Mouse (Mus musculus) leukemia stem cell, adult 10-12 weeks (primary cell): ENCODE data around the gene Sms. TPM values are rescaled to one million over a fixed set of nuclear protein-coding genes. Genes with fewer than 3 reads are reported as not detected.

Experiments
- polyA plus RNA-seq: library from polyadenylated mRNA; stranded (reverse); fragments of >175 nt; gene quantifications from 2 replicates; pipeline ENCODE4 v1.2.3, GENCODE M21; 2012; ENCODE audit warnings: low replicate concordance

The Sms gene
- polyA plus RNA-seq: 20.1 and 26.4 TPM in 2 replicates

DNA sequence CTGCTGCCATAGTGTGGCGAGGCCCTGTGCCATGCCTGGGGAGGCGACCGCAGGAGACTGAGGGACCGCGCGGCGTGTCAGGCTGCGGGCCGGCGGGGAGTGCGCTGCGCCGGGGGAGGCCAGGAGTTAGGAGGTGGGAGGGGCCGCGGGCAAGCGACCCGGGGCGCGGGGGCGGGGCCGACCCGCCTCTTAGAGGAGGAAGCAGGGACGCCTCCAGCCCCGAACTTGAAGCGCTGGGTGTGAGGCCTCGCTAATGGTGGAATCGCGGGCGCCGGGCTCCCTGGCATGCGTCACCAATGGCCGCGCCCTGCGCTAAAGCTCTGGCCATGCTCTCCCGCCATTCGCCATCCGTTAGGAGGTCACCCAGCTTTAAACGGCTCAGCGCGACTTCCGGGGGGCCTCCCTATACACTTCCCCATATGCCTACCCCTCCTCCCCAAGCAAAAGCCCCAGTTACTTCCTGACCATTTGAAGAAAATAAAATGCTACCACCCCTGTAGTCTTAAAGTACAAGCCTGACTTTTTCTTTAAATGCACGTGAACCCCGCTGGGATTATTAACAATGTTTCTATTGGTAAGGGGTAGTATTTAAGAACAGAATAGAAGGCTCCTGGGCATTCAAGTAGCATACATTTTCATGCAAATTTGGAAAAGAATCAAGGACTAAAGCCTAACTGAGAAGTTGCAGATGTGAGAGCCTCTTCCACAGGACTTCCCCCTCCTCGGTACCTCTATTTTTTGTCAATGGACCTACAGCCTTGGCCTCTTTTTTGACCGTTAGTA is at the start of gene Sms:
Gene Sms, minus strand, starts transcription at position 344 of the 783 bp plus-strand sequence.

DNA sequence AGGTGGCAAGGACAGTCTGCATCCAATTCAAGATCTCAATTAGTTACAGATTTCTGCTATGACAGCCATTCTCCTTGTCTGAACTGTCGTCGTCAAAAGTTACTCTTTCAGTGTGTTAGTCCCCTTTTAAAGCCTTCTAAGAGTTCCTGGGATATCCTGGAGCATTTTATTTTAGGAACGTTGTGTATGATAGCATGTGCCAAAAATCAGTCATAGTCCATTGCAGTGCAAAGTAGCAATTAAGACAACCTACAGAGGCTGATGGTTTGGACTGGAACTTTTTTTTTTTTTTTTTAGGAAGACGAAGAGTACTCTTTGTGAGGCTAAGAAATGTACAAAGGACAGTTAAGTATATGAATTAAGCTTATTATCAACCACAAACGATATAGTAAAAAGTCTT is 76.9 kb downstream of the Sms start, which contains the start of gene Phex:
Gene Phex, minus strand, starts transcription at position 101 of the 400 bp plus-strand sequence.

Other genes starting within 250 kb of the Sms start
- not detected in 2 replicates for gene Phex, start 77.0 kb downstream of the Sms start, polyA plus RNA-seq
- gene Yy2, start 76.7 kb upstream of the Sms start, polyA plus RNA-seq: 0.09 TPM in 1 of 2 replicates, not detected in the other
- gene Mbtps2, start 106.4 kb upstream of the Sms start, polyA plus RNA-seq: 1.3 and 7.3 TPM in 2 replicates
- gene Smpx, start 206.6 kb upstream of the Sms start, polyA plus RNA-seq: not detected in 2 replicates